Mouse (Mus musculus) liver, embryonic 12.5 days (tissue): Measurements from ENCODE around the gene Lpar5. TPM values are rescaled to one million over a fixed set of nuclear protein-coding genes. Genes with fewer than 3 reads are reported as not detected.
A peak's percentile ranks its signal among the peaks of the same experiment; 100 is the strongest.

Source experiments
- ATAC-seq: fragments of 200-750 bp; cut with Nextera tagmentation; 2 replicates; pipeline ENCODE4 v1.8.0; 2017; ENCODE audit warnings: moderate number of reproducible peaks, mild to moderate bottlenecking, moderate library complexity
- H3K27ac ChIP-seq: fragments of 300-500 bp; sonication (generic); 2 replicates; pipeline ENCODE4 v1.5.1; 2016; ENCODE audit warnings: mild to moderate bottlenecking
- H3K27me3 ChIP-seq: fragments of 300-500 bp; sonication (generic); replicated peaks from 2 replicates; pipeline ENCODE4 v1.6.1; 2016; ENCODE audit warnings: mild to moderate bottlenecking, moderate library complexity
- H3K36me3 ChIP-seq: fragments of 300-500 bp; sonication (generic); 2 replicates; pipeline ENCODE4 v1.6.1; 2016; ENCODE audit warnings: mild to moderate bottlenecking, moderate library complexity
- H3K4me1 ChIP-seq: fragments of 300-500 bp; sonication (generic); 2 replicates; pipeline ENCODE4 v1.6.1; 2016
- H3K4me2 ChIP-seq: fragments of 300-500 bp; sonication (generic); 2 replicates; pipeline ENCODE4 v1.6.1; 2016; ENCODE audit warnings: mild to moderate bottlenecking, moderate library complexity
- H3K4me3 ChIP-seq: fragments of 300-500 bp; sonication (generic); 2 replicates; pipeline ENCODE4 v1.5.1; 2016; ENCODE audit warnings: mild to moderate bottlenecking, moderate library complexity
- H3K9ac ChIP-seq: fragments of 300-500 bp; sonication (generic); 2 replicates; pipeline ENCODE4 v1.6.1; 2016; ENCODE audit warnings: mild to moderate bottlenecking, moderate library complexity
- H3K9me3 ChIP-seq: fragments of 300-500 bp; sonication (generic); replicated peaks from 2 replicates; pipeline ENCODE4 v1.6.1; 2016; ENCODE audit warnings: mild to moderate bottlenecking, moderate library complexity
- WGBS: fragments of 180-500 bp; shearing (Covaris S2); methylation state at CpG from one replicate; pipeline ENCODE4 v1.1.7; 2016; ENCODE audit not compliant: insufficient replicate concordance; 5-methylcytosine and 5-hydroxymethylcytosine counted together
- polyA plus RNA-seq: library from polyadenylated mRNA; unstranded; fragments of >200 nt; fragmentation: Nextera tagmentation; extraction: Ambion mirVana; gene quantifications from 2 replicates; pipeline ENCODE4 v1.2.1, GENCODE M21; 2016

Gene Lpar5
- polyA plus RNA-seq, 1 experiment from 2014 or later: 1.9 TPM

DNA sequence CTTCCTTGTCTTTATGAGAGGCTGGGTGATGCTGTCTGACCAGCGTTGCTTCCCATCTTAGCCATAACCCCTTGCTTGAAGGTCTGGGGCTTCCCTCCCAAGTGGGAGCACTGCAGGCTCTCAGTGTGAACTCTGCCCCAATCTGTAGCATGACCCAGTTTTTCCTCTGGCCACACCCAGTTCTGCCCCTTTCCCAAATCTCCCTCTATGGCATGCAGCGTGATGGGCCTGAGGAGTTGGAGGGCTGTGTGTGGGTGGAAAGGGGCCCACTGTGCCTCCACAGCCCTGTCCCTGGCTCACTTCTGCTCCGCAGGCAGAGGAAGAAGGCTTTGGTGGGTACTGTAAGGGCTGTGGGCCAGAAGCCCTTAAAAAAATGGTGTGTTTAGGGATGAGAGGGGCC lies 30.8 kb downstream of the Lpar5 start:
- peak overlapping the region; percentile 96 for H3K9ac ChIP-seq
- H3K9me3 ChIP-seq: no peaks in the 10 kb centered on the region
- H3K36me3 ChIP-seq: peaks cover 58% of the 10 kb centered on the region
- ATAC-seq: no peak
- peak overlapping the region; percentile 98 for H3K4me3 ChIP-seq
- H3K4me1 ChIP-seq: peaks cover 72% of the 10 kb centered on the region
- WGBS: 57% methylated on average over 3 of the region's 3 CpGs
- H3K27ac ChIP-seq: no peak overlapping the region; the same call in 1 of the 2 replicates
- no peaks in the 10 kb centered on the region for H3K27me3 ChIP-seq
- peak overlapping the region; percentile 99 for H3K4me2 ChIP-seq

DNA sequence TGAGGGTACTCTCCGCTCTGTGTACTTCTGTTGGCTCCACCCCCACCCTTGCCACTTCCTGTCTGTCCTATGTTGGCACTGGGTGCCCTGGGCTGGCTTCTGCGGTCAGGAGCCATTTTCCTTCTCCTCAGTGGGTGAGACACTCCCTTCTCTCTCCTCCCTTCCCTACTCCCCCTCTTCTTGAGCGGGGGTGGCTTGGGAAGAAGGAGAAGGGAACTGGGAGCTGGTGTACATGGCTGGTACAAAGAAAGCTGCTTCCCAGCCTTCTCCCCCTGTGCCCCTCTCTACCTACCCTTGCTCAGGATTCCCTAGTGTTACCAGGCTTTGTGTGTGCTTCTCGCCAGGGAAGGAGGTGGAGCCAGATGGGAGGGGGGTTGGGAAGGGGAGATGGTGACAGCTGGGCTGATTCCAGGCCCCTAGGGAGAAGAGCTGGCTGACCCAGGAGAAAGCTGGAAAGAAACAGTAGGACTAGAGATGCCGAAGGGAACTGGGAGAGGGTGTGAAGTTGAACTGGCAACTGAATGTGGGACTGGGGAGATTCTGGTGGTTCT lies 31.8 kb downstream of the Lpar5 start:
- 70% methylated on average over 5 of the region's 5 CpGs for WGBS
- H3K4me2 ChIP-seq: peak overlapping the region; percentile 99
- H3K4me3 ChIP-seq: no peak overlapping the region
- peaks cover 68% of the 10 kb centered on the region for H3K36me3 ChIP-seq
- no peaks in the 10 kb centered on the region for H3K27me3 ChIP-seq
- peaks cover 79% of the 10 kb centered on the region for H3K4me1 ChIP-seq
- ATAC-seq: no peak
- H3K27ac ChIP-seq: peak overlapping the region; percentile 53
- H3K9me3 ChIP-seq: no peaks in the 10 kb centered on the region
- 0 out of 2 replicates have a peak overlapping the region, but pooled peaks have one; percentile 8 for H3K9ac ChIP-seq

DNA sequence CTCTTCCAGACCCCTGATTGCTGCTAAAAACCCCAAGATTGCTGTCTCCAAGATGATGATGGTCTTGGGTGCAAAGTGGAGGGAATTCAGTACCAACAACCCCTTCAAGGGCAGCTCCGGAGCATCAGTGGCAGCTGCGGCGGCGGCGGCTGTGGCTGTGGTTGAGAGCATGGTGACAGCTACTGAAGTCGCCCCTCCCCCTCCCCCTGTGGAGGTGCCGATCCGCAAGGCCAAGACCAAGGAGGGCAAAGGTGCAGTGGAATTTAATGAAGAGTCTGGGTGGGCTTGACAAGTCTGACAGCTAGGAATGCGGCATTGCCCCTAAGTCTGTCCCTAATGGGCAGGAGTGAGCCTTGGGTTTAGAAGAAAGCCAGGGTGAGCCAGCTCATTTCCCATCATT lies 33.7 kb downstream of the Lpar5 start:
- Histone ChIP-seq H3K36me3 (peaks cover 88% of the 10 kb centered on the region), H3K4me1 (peaks cover 71% of the 10 kb centered on the region), H3K4me2 (no peak overlapping the region), H3K27ac (no peak overlapping the region), H3K4me3 (no peak overlapping the region), H3K9me3 (no peaks in the 10 kb centered on the region), H3K9ac (no peak overlapping the region), H3K27me3 (no peaks in the 10 kb centered on the region)
- 92% methylated on average over 9 of the region's 9 CpGs for WGBS
- no peak for ATAC-seq

DNA sequence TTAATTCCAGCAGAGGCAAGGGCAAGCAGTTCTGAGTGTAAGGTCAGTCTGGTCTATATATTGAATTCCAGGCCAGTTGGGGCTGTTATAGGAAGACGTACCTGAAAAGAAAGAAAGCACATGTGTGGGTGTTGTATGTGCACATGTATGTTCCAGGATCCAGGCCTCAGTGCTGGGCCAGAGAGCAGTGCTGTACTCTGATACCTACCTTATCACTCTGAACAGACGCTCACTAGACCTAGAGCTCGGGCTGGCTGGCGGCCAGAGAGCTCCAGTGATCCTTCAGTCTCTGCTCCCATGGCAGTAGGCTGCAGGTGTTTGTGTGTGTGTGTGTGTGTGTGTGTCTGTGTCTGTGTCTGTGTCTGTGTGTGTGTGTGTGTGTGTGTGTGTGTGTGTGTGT lies 36.5 kb downstream of the Lpar5 start:
- H3K9ac ChIP-seq: peak overlapping the region; percentile 52; the same call in 1 of the 2 replicates
- ATAC-seq: peak; percentile 100
- H3K9me3 ChIP-seq: no peaks in the 10 kb centered on the region
- H3K36me3 ChIP-seq: peaks cover 99% of the 10 kb centered on the region
- H3K27ac ChIP-seq: peak overlapping the region; percentile 87
- WGBS: 32% methylated on average over 4 of the region's 4 CpGs
- no peaks in the 10 kb centered on the region for H3K27me3 ChIP-seq
- H3K4me3 ChIP-seq: no peak overlapping the region
- peak overlapping the region; percentile 51 for H3K4me2 ChIP-seq
- peaks cover 47% of the 10 kb centered on the region for H3K4me1 ChIP-seq

DNA sequence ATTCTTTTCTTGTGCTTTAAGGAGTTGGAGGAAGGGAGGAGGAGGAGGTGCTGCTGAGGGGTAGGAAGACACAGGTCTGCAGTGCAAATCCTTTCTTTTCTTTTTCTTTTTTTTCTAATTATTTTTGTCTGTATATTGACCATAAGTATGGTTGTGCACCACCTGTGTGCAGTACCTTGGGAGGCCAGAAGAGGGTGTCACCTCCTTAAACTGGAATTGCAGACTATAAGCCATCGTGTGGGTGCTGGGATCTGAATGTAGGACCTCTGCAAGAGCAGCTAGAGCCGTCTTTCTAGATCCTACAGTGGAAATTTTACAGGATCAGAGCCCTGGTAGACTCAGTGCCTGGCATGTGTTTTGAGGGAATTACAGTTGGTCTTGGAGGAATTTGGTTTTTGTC lies 40.0 kb downstream of the Lpar5 start:
- no peak overlapping the region for H3K9ac ChIP-seq

DNA sequence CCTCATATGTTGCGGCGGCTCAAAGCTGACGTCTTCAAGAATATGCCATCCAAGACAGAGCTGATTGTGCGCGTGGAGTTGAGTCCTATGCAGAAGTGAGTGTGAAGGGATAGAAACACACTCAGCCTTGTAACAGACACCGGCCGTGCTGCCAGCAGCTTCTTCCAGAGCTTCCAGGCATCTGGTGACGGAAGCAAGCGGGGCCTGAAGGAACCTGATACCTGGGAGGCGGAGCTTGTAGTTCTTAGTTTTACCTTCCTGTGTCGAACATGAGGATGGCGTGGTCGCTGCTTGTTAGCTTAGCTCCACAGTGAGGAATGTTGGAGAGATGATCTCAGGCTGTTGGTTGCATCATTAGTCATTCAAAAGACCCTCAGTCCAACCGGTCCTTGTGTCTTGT lies 41.7 kb downstream of the Lpar5 start:
- H3K27ac ChIP-seq: no peak overlapping the region
- H3K9me3 ChIP-seq: no peaks in the 10 kb centered on the region
- H3K36me3 ChIP-seq: peaks cover 100% of the 10 kb centered on the region
- no peak overlapping the region for H3K4me2 ChIP-seq
- WGBS: 90% methylated on average over 14 of the region's 14 CpGs
- no peak overlapping the region for H3K9ac ChIP-seq
- H3K4me3 ChIP-seq: no peak overlapping the region
- peaks cover 9% of the 10 kb centered on the region for H3K4me1 ChIP-seq
- ATAC-seq: no peak
- H3K27me3 ChIP-seq: no peaks in the 10 kb centered on the region

More for the DNA sequence above, 40.0 kb downstream of the Lpar5 start:
- no peak overlapping the region for H3K4me2 ChIP-seq
- H3K27ac ChIP-seq: no peak overlapping the region
- H3K27me3 ChIP-seq: no peaks in the 10 kb centered on the region
- peaks cover 99% of the 10 kb centered on the region for H3K36me3 ChIP-seq
- no peaks in the 10 kb centered on the region for H3K9me3 ChIP-seq
- H3K4me3 ChIP-seq: no peak overlapping the region
- peaks cover 24% of the 10 kb centered on the region for H3K4me1 ChIP-seq
- WGBS: 86% methylated on average over 2 of the region's 2 CpGs
- no peak for ATAC-seq

DNA sequence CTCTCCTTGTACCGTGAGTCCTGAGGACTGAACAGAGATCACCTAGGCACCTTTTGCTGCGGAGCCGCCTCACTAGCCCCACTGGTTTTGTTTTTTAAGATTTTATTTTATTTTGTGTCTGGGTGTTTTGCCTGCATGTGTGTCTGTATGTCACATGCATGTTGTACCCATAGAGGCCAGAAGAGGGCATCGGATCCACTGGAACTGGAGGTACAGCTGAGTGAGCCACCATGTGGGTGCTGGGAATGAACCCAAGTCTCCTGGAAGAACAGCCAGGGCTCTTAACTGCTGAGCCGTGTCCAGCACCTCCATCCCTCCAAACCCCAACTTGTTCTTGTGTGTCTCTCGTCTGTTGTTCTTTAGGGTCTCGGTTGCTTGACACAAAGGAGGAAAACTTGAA lies 43.2 kb downstream of the Lpar5 start:
- 89% methylated on average over 7 of the region's 7 CpGs for WGBS
- Histone ChIP-seq H3K4me1 (no peaks in the 10 kb centered on the region), H3K36me3 (peaks cover 98% of the 10 kb centered on the region), H3K9ac (no peak overlapping the region), H3K27me3 (no peaks in the 10 kb centered on the region), H3K27ac (no peak overlapping the region), H3K4me3 (no peak overlapping the region), H3K4me2 (no peak overlapping the region), H3K9me3 (no peaks in the 10 kb centered on the region)
- no peak for ATAC-seq

DNA sequence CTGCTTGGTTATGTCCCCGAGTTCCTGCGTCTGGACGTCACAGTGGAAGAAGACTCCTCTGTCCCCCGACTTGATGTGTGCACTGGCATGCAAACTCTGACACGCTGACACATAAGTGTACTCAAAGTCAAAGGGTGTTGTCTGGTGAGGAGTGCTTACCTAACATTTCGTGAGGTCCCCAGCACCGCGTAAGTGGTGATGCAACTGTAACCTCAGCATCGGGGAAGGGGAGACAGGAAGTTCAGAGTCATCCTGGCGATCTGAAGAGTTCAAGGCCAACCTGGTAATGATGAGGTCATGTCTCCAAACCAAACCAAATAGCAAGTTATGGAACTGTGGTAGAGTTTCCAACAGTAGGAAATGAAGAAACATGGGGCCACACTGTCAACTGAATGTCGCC lies 44.8 kb downstream of the Lpar5 start:
- H3K4me1 ChIP-seq: no peaks in the 10 kb centered on the region
- H3K9me3 ChIP-seq: no peaks in the 10 kb centered on the region
- no peak for ATAC-seq
- WGBS: 84% methylated on average over 11 of the region's 11 CpGs
- H3K27me3 ChIP-seq: no peaks in the 10 kb centered on the region
- H3K9ac ChIP-seq: no peak overlapping the region
- peaks cover 98% of the 10 kb centered on the region for H3K36me3 ChIP-seq
- no peak overlapping the region for H3K4me2 ChIP-seq
- H3K4me3 ChIP-seq: no peak overlapping the region
- H3K27ac ChIP-seq: no peak overlapping the region

DNA sequence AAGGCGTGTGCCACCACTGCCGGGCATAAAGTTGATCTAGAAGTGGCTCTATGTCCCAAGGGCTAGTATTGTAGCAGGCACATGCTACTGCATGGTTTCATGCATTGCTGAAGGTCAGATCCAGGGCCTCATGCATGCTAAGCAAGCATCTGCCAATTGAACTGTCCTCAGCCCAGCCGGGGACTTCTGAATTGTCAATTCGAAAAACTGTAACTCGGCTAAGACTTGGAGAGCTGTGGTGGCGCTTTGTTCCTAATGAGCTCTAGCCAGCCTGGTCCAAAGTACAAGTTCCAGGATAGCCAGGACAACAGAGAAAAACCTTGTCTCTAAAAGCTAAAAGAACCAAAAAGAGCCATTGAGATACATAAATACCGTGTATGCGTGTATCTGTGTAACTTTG lies 51.7 kb downstream of the Lpar5 start:
- Histone ChIP-seq H3K9ac (no peak overlapping the region), H3K27ac (no peak overlapping the region)
- 89% methylated on average over 8 of the region's 8 CpGs for WGBS

DNA sequence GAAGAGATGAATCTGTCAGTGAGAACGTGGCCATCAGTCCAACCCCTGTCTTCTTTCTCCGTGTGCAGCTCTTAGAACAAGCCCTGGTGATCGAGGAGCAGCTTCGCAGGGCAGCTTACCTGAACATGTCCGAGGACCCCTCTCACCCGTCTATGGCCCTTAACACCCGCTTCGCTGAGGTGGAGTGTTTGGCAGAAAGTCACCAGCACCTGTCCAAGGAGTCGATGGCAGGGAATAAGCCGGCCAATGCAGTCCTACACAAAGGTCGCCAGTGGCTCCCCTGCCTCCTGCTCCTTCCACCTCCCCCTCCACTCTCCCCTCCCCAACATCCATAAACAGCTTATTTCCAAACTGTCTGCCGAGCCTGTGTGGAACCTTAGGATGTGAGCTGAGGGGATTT lies 61.0 kb downstream of the Lpar5 start:
- Histone ChIP-seq H3K4me3 (no peak overlapping the region), H3K27me3 (no peaks in the 10 kb centered on the region), H3K4me1 (peaks cover 25% of the 10 kb centered on the region), H3K36me3 (peaks cover 77% of the 10 kb centered on the region), H3K9ac (no peak overlapping the region), H3K9me3 (no peaks in the 10 kb centered on the region), H3K27ac (no peak overlapping the region), H3K4me2 (no peak overlapping the region)
- no peak for ATAC-seq
- 88% methylated on average over 12 of the region's 12 CpGs for WGBS

More for the DNA sequence above, 51.7 kb downstream of the Lpar5 start:
- Histone ChIP-seq H3K4me1 (no peaks in the 10 kb centered on the region), H3K36me3 (peaks cover 97% of the 10 kb centered on the region), H3K4me3 (no peak overlapping the region), H3K27me3 (no peaks in the 10 kb centered on the region), H3K9me3 (no peaks in the 10 kb centered on the region), H3K4me2 (no peak overlapping the region)
- no peak for ATAC-seq

DNA sequence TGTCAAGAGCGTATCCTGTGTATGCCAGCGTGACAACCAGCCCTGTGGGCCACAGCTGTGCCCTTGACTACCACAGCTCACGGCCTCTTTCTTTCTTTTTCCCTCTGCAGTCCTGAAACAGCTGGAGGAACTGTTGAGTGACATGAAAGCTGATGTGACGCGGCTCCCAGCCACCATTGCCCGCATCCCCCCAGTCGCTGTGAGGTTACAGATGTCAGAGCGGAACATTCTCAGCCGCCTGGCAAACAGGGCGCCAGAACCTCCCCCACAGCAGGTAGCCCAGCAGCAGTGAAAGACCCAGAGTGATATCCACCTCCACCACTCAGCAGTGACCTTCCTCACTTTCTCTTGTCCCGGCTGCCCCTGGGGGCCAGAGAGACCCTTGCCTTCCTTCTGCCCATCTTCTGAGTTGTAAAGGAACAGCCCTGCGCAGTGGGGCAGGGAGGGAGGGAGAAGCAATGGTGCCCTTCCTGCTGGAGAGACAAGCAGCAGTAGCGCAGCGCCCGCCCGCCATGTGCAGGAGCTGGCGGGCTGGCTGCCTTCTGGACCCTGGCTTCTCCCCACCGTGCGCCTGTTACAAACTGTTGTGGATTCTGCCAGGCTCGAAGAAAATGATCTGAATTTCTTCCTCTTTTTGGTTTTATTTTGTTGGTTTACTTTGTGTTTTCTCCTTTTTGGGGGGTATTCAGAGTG lies 62.1 kb downstream of the Lpar5 start:
- WGBS: 89% methylated on average over 20 of the region's 20 CpGs
- Histone ChIP-seq H3K4me3 (no peak overlapping the region), H3K4me1 (peaks cover 30% of the 10 kb centered on the region)

DNA sequence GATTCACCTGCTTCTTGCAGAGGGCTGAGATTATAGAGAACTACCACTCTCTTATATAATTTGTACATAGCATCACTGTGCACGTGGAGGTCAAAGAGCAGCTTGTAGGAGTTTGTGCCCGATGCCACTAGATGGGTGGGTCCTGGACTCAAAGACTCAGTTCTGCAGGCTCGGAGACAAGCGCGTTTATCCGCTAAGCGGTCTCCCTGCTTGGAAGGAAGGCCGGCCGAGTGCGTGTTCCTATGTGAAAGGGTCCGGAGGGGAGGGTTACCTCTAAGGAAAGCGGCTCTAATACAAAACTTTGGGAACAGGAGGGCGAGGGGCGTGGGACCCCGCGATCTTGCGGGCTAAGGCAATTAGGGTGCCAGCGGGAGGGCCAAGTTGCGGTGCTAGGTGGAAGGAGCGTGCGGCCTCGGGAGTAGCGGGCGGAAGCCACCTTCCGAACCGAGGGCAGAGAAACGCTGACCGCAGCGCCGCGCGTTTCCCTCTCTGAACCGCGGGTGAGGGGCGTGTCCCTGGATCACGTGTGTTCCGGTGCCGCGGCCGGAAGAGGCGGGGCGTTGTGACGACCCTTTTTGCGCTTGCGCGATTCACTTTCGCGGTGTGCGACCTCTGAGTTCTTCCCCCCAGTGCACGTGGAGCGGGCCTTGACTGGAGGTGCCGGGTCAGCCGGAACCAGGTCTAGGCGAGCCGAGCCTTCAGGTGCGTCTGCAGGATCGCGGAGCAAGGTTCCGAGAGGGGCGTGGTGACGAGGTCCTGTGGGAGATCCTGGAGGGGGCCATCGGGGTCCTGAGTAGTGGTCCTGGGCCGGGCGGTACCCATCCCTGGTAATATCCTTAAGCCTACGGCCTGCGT lies 63.8 kb downstream of the Lpar5 start, which contains the start of gene Nop2:
Nop2 (plus strand) TSS at position 608 of the 855 bp plus-strand sequence.
- ATAC-seq: peak; percentile 90
- Histone ChIP-seq H3K27ac (peak within 1 kb of the TSS; percentile 89), H3K9ac (peak within 1 kb of the TSS; percentile 85)

More for the DNA sequence above, 62.1 kb downstream of the Lpar5 start:
- Histone ChIP-seq H3K27ac (0 out of 2 replicates have a peak overlapping the region, but pooled peaks have one; percentile 10), H3K36me3 (peaks cover 77% of the 10 kb centered on the region), H3K27me3 (no peaks in the 10 kb centered on the region), H3K9me3 (no peaks in the 10 kb centered on the region), H3K9ac (no peak overlapping the region), H3K4me2 (no peak overlapping the region)
- no peak for ATAC-seq

More for the DNA sequence above, 63.8 kb downstream of the Lpar5 start, which contains the start of gene Nop2:
- H3K4me1 ChIP-seq: peaks cover 30% of the 10 kb centered on the region
- H3K27me3 ChIP-seq: no peaks in the 10 kb centered on the region
- H3K36me3 ChIP-seq: peaks cover 77% of the 10 kb centered on the region
- no peaks in the 10 kb centered on the region for H3K9me3 ChIP-seq
- under 1% methylated on average over 65 of the region's 66 CpGs for WGBS
- H3K4me2 ChIP-seq: peak within 1 kb of the TSS; percentile 95
- peak within 1 kb of the TSS; percentile 96 for H3K4me3 ChIP-seq
